Mouse (Mus musculus): Measurements from ENCODE around the gene Map1b. TPM values are rescaled to one million over a fixed set of nuclear protein-coding genes. Genes with fewer than 3 reads are reported as not detected.
A peak's percentile ranks its signal among the peaks of the same experiment; 100 is the strongest.

The Map1b gene
- total RNA-seq, 2 experiments from 2014 or later: 12.4 to 14.9 TPM

DNA sequence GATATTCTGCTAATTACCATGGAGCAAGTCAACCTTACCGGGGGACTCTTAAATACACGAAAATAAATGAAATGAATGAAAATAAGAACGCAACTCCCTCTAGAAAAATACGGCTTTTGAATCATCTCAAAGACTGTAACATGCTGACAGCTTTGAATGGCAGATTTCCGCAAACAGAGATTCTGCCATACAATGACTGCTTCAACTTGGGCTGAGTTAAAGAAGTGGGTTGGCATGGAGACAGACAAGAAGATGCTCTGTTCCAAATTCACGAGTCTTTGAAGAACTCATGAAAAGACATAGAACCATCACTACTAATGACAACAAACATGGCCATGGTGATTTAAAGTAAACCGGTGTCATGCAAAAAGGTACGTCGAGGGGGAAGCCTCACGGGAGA, 21.9 kb downstream of the Map1b start:
- DNase-seq (ENCODE audit: low spot score): no peak
- intact Hi-C loops (cut with DNase I): loop anchor here (5.0 kb wide), 1 partner anchor 117 kb away; no protein-coding TSS in a partner anchor

DNA sequence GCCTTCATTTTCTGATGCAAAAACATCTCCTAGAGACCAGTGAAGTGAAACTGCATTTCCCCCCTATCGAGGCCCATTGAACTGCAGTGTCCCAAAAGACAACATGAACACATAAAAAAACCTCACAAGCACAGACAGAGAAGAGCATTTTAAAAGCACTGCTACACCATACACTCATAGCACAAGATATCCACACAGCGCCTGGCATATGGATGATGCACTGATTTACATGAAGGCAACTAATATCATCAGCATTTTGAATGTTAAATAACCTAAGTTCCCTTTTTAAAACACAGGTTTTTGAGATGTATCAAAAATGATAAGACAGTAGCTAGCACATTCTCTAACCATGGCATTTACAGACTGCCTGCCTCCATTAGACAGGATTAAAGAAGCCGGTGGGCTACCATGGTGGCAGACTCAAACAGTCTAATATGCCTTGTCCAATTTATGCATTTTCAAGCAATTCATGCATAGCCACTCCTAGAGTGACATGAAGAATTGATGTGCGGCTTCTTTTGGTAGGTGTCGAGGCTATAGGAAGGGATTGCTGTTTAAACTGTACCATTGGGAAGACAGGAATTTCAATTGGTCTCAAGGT, 22.9 kb downstream of the Map1b start:
- DNase-seq (ENCODE audit: low spot score): no peak
- intact Hi-C loops (cut with DNase I): loop anchor here (5.0 kb wide), 1 partner anchor 116 kb away; no protein-coding TSS in a partner anchor

- intact Hi-C loops (cut with DNase I): loop anchor here (5.0 kb wide), 1 partner anchor 115 kb away; no protein-coding TSS in a partner anchor
Observed at GRCm38 (mm10) chr13:99492619-99493303, 23.6 kb downstream of the Map1b start.

DNA sequence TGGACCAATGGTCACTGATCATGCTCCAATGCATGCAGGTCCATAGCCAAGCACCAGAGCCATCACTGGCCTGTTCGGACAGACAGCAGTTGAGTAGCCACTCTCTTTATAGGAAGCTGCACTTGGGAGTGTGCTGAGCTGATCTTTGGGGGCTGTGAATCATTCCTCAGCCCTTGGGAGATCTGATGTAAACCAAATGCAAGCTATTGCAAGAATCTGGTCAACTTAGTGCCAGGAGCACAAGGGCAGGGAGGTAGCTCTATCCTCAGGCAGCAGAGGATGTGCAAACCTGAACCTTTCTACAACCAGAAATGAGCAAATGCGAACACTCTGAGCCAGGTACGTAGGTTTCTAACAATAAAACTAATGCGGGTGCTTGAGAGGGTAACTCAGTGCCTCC, 26.3 kb downstream of the Map1b start:
- intact Hi-C loops (cut with DNase I): loop anchor here (5.0 kb wide), 1 partner anchor 113 kb away; no protein-coding TSS in a partner anchor
- DNase-seq (ENCODE audit: low spot score): no peak

More at GRCm38 (mm10) chr13:99492619-99493303, 23.6 kb downstream of the Map1b start:
- no peak for DNase-seq (ENCODE audit: low spot score)

GRCm38 (mm10) chr13:99489175-99489574, 27.2 kb downstream of the Map1b start:
- DNase-seq (ENCODE audit: low spot score): no peak
- intact Hi-C loops (cut with DNase I): no loop called here

DNA sequence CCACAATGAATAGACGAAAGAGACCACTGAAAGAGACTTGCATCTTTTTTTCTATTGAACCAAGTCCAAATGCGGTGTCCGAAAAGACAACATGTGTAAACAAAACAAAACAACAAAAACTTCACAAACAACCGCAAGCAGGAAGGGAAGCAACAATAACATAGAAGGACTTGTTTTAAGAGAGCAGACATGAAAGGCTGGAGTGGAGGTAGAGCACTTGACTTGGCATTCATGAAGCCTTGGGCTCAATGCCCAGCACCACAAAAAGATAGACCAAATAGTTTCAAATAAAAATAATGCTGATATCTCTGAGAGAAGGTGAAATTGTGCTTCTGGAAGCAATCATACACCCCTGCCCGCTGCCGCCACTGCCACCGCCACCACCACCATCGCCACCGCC, 30.5 kb downstream of the Map1b start:
- DNase-seq (ENCODE audit: low spot score): no peak
- intact Hi-C loops (cut with DNase I): no loop called here

GRCm38 (mm10) chr13:99485331-99485733, 31.0 kb downstream of the Map1b start:
- intact Hi-C loops (cut with DNase I): no loop called here
- DNase-seq (ENCODE audit: low spot score): no peak

DNA sequence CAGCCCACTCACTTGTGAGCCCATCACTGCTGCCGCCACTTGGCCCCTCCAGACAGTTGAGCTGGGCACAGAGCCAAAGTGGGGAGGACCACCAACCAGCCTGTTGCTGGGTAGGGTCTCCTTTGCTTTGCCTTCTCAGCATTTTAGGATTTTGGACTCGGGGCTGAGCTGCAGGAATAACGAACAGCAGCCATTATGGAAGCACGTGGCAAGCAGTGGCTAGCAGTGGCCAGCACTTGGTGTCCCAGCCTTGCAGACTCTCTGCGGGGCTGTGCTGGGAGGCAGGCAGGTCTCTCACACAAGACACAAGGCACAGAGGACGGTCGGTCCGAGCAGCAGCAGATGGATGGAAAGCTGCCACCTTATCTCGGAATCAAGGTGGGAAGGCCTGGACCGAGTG, 31.4 kb downstream of the Map1b start:
- DNase-seq (ENCODE audit: low spot score): no peak
- intact Hi-C loops (cut with DNase I): no loop called here

- intact Hi-C loops (cut with DNase I): no loop called here
- DNase-seq (ENCODE audit: low spot score): no peak
Observed at GRCm38 (mm10) chr13:99483433-99483832, 32.9 kb downstream of the Map1b start.

GRCm38 (mm10) chr13:99475488-99475887, 40.9 kb downstream of the Map1b start:
- intact Hi-C loops (cut with DNase I): no loop called here
- no peak for DNase-seq (ENCODE audit: low spot score)

- no peak for DNase-seq (ENCODE audit: low spot score)
Observed at GRCm38 (mm10) chr13:99475033-99475432, 41.3 kb downstream of the Map1b start.

GRCm38 (mm10) chr13:99474108-99474507, 42.2 kb downstream of the Map1b start:
- intact Hi-C loops (cut with DNase I): no loop called here
- DNase-seq (ENCODE audit: low spot score): no peak

More at GRCm38 (mm10) chr13:99475033-99475432, 41.3 kb downstream of the Map1b start:
- intact Hi-C loops (cut with DNase I): no loop called here

- no peak for DNase-seq (ENCODE audit: low spot score)
- intact Hi-C loops (cut with DNase I): no loop called here
Observed at GRCm38 (mm10) chr13:99472028-99472427, 44.3 kb downstream of the Map1b start.

DNA sequence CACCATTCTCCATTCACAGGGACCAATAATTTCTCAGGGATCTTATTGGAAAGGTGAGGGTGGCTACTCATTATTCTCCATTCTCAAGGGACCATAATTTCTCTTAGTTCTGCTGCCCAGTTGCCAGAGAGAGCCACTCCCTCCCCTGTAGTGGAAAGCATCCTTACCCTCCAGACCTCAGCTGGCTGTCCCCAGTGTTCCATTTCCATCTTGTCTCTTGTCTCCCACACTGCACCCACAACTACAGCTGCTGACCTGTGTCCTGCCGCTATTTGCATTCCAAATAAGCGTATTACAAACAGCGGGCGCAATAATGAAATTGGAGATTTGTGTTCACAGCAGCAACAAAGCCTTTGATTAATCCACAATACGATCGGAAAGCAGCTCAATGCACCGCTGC, 46.3 kb downstream of the Map1b start:
- no peak for DNase-seq (ENCODE audit: low spot score)
- intact Hi-C loops (cut with DNase I): no loop called here

DNA sequence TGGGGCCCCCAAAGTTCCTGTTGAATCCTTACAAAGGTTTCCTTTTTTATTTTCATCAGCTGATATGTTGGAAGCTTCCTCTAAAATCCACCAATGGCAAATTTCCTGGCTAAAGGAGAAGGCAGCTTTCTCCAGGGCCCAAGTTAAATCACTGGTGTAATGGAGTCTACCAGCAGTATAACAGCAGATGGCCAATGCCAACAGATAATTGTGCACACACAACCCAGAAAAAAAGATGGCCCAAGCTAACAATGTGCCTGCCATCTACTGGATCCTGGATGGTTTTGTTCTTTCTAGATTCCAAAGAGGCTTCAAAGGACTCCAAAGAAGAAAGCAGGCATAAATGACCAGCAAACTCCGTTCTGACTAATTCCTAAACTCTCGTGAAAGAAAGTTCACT, 48.1 kb downstream of the Map1b start:
- intact Hi-C loops (cut with DNase I): no loop called here
- DNase-seq (ENCODE audit: low spot score): no peak

DNA sequence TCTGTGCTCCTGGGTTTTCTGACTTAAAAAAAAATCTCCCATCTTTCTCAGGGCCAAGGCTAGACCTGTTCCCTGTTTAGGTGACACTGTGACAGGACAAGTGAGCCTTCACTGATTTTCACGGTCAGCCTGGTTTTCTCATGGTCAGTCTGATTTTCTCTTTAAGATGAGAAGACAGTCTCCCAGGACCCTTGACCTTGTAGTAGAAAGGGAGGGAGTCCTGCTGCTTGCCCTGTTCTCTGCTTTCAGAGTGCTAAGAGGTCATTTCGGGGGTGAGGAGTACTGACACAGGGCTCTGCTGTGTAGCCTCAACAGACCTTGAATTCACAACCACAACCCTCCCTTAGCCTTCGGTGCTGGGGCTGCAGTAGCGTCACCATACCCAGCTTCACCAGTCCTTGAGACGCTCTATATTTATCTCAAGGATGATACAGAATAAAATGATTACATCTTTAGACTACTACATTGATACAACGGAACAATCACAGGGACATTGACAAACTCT, 49.5 kb downstream of the Map1b start:
- intact Hi-C loops (cut with DNase I): no loop called here

DNA sequence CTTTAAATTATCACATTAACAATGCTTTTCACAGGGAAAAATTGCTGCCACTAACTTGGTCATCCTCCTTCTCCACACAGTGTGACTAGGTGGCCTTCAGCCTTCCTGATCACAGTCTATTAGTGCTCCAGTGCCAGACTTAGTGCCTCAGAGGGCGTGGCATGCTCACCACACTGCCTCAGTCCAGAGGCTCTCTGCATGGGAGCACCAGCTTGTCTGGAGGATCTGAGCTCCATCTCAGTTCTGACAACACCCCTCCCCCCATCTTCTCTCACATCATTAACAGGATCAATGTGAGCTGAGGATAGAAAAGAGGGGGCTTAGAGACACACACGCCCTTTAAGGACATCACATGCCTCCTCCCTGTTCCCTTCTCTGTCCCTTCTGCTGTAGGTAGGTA, 50.3 kb downstream of the Map1b start:
- intact Hi-C loops (cut with DNase I): no loop called here
- no peak for DNase-seq (ENCODE audit: low spot score)

More for the DNA sequence above, 49.5 kb downstream of the Map1b start:
- no peak for DNase-seq (ENCODE audit: low spot score)

GRCm38 (mm10) chr13:99464551-99464950, 51.8 kb downstream of the Map1b start:
- DNase-seq (ENCODE audit: low spot score): peak; percentile 32
- intact Hi-C loops (cut with DNase I): no loop called here

DNA sequence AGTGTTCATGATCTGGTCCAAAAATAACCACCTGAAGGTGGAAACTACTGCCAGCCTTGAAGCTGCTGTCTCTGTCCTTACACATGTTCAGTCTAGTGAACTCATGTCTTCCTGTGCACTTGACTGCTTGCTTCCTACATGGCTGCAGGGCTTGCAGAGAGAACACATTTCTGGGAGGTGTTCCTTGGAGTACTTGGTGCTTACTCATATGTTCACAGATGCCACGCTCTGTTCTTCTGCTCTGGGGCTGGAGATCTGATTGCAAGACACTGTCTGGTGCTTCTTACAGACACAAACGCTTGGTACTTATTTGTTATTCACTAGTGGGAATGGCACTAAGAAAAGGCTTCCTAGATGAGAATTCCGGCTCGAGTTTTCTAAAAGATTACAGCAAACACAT, 54.5 kb downstream of the Map1b start:
- intact Hi-C loops (cut with DNase I): no loop called here
- DNase-seq (ENCODE audit: low spot score): no peak

GRCm38 (mm10) chr13:99459612-99460011, 56.7 kb downstream of the Map1b start:
- DNase-seq (ENCODE audit: low spot score): no peak
- intact Hi-C loops (cut with DNase I): no loop called here

GRCm38 (mm10) chr13:99458658-99459386, 57.5 kb downstream of the Map1b start:
- intact Hi-C loops (cut with DNase I): no loop called here
- no peak for DNase-seq (ENCODE audit: low spot score)
